Mouse (Mus musculus) adrenal gland, postnatal 25 days (tissue): Measurements from ENCODE around the gene Nkx1-2. TPM values are rescaled to one million over a fixed set of nuclear protein-coding genes. Genes with fewer than 3 reads are reported as not detected.
A peak's percentile ranks its signal among the peaks of the same experiment; 100 is the strongest.

ENCODE experiments used
- DNase-seq: peaks from one replicate; pipeline ENCODE4 v3.0.0; 2021; ENCODE audit warnings: mixed read lengths
- total RNA-seq: library from RNA; stranded (reverse); gene quantifications from 2 replicates; pipeline ENCODE4 v1.2.3, GENCODE M21; 2021

Nkx1-2 gene
- total RNA-seq, 1 experiment from 2014 or later: not detected

DNA sequence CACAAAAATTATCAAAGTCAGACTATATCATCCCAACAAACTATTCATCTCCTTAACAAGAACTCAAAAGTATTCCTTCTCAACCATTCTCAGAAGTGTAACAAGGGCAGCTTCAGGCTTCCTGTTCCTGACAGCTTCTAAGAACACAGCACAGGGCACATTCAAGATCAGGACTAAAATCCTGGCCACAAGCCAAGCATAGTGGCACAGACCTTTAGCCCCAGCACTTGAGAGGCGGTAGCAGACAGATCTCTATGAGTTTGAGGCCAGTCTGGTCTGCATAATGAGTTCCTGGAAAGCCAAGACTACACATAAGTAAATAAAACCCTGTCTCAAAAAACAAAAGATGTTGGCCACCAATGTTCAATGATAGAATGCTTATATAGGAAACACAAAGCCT, 33.6 kb downstream of the Nkx1-2 start:
- no peak for DNase-seq

DNA sequence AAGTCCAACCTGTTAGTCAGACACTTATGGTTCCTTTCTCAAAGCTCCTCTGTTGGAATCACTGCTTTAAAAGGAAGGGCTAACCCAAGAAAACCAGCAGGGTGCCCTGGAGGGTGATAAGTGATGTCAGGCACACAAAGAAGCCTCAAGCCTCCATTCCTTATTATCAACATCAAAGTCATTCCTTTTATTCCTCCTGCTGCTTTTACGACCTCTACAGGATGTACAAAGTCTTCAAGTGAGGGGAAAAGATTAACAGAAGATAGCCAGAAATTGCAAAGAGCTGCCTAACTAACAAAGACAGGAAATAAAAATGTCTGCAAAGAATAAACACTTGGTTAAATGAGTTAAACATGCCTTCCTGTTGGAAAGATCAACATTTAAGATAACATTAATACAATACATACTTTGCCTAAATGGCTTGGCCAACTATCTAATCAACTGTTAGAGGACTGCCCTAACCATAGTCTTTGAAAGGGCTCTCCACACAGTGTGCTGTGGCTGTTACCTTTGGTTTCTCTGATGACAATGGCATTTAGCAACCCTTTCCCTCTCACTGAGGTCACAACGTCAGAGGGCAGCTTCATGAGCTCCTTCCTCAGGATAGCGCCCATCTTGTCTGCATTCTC, 40.2 kb downstream of the Nkx1-2 start:
- DNase-seq: no peak

DNA sequence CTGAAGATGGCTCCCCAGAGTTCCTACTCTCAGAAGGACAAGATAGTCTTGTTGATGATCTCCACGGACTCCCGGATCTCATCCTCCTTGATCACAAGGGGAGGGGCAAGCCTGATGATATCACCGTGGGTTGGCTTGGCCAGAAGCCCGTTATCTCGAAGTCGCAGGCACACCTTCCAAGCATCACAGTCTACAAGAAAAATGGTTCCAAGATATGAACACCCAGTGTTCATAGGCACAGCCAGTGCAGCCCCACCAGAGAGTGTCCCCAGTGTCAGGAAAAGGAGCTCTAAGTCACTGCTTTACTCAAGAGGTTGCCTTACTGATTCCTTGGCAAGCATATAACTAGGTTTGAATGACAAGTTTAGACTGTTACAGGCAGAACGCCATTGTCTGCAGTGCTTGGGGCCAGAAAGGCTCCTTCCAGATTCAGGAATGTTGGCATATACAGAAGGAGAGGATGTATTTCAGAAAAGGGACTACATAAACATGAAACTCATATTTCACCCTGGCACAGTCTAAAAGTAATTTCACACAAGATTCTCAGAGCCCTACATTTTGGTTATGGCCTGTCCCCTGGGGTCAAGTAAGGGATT, 41.2 kb downstream of the Nkx1-2 start:
- DNase-seq: no peak

DNA sequence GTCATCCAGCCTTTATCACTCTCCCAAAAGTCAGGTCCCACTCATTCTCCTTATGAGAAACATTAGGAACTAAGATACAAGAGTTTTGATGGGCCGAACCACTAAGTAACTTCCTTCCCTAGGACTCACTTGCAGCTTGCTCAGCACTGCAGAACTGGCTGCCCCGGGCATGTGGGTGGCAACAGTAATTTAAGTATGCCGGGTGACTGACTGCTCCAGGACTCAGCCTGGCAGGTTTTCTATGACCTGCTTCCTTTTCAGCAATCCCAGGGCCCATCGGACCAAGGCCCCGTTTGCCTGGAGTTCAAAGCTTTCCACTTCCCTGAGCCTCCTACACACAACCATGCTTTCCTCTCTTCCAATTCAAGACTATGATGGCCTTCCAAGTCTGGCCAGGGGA, 42.9 kb downstream of the Nkx1-2 start:
- no peak for DNase-seq

DNA sequence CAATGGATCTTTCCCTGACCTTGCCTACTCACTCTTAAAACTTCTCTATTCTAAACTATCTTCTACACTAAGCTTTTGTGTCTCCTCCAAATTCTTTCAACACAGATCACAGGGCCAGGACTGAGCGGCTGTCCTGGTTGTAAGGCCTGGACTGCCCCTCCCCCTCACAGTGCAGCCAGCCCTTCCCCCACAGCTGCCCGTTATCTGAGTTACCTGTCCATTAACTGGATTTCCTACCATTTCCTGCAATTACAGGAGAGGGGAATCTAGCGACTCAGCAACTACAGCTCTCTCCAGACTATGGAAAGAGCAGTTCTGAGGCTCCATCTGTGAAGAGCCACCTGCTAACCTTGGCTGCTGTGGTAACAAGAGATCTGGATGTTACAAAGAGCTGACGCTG, 43.5 kb downstream of the Nkx1-2 start:
- DNase-seq: no peak

DNA sequence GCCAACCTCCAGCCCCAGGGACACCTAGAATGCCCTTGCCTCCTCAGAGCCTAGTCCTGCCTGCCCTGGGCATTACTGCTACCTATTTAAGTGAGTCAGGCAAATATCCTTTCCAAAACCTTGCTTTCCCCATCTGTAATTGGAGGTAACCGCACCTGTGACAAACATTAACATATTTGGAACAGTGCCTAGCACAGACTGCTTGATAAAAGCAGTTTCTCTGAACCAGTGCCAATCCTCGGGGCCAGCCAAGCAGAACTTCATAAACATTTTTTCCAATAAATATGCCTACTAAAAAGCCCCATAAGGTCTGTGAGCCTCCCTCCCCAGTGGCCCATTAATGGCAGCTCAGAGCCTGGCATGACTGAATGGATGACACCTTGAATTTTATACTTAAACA, 45.3 kb downstream of the Nkx1-2 start:
- DNase-seq: no peak

DNA sequence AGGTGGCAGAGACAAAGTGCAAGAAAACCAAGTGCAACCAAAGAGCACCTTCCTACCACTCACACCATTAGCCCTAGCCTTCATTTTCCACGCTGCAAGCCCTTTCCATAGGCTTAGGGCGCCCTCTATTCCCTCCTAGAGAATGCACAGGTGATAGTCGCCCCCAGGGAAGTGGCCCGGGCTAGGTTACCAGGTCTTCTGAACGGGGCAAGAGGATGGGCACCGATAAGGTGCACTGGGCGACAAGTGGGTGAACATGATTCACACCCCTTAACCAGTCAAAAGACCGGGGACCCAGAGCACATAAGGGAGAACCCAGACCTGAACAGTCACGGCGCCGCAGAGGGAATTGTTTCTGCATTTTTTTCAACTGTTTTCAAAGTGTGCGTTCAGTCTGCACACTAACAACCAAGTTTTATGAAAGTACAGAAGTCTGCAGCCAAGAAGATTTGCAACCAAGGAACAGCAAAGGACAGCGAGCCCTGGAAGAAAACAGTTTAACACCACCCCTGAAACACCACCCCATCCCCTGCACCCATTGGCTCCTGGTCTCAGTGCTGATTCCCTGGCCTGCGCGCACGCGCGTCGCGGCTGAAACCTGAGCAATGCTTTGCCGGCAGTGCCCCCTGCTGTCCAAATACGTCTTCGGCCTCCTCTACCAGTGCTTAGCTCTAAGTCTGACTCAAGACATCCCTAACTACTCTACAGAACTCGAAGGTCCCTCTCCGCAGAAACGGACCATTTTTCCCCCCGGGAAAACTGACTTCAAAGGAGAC, 47.9 kb downstream of the Nkx1-2 start:
- peak; percentile 97 for DNase-seq

DNA sequence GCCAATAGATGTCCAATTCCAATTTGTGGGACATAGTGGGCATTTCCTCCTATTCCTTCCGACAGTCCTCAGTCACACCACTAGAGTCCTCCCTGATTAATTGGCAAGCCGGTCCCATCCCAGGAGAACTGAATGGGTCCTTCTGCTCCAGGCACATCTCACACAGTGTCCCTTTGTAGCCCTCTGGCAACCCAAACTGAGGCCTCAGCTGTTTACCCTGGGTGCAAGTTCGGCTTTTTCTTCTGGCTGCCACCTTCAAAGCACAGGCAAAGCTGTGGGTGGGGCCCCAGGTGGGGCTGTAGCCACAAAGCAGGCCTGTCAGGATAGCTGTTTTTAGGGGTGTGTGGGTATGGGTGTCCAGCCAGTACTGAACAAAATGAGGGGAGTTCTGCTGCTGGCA, 52.3 kb downstream of the Nkx1-2 start:
- no peak for DNase-seq

Other genes with a start within 250 kb of the Nkx1-2 start
- 111 and 132 TPM in 2 replicates for gene Oat, start 23.2 kb downstream of the Nkx1-2 start, total RNA-seq
- gene Lhpp, start 11.0 kb upstream of the Nkx1-2 start, total RNA-seq: 20.6 and 32.1 TPM in 2 replicates
- 86.3 and 107 TPM in 2 replicates for gene Fam53b, start 214.2 kb upstream of the Nkx1-2 start, total RNA-seq